Mouse (Mus musculus) spleen, adult 2 months (tissue): ENCODE measurements around the gene Smoc1.

ENCODE experiments used
- CTCF ChIP-seq: fragments of 200-500 bp; IDR thresholded peaks from 2 replicates; pipeline ENCODE4 v1.5.1; 2011; ENCODE audit warnings: mild to moderate bottlenecking, inconsistent platforms; ENCODE audit not compliant: insufficient read depth, insufficient read length, insufficient replicate concordance; ENCODE audit errors: extremely low read depth
- POLR2A ChIP-seq: fragments of 200-500 bp; IDR thresholded peaks from 2 replicates; pipeline ENCODE4 v1.6.1; 2011; ENCODE audit warnings: low read depth, low read length, inconsistent platforms

- TF ChIP-seq CTCF (no peak), POLR2A (no peak)
Observed at GRCm38 (mm10) chr12:81133055-81133665, 106.6 kb downstream of the Smoc1 start.
